Mouse (Mus musculus) mouse trophoblast stem cell (cell line): ENCODE results near the gene Gtf2ird1.
"Not testable (repeated sequence)": the region's sequence is repeated elsewhere in the genome, so short reads cannot be mapped to it uniquely, and the experiment has no call there.

Source experiments
- in situ Hi-C, 2 experiments: fragments of 300-500 bp; cut with MseI, MboI; formaldehyde crosslinking; loops; 2 replicates in 1 of 2; 3 replicates in 1 of 2; pipeline ENCODE4 v1.15.1; 2025

The Gtf2ird1 gene

GRCm38 (mm10) chr5:134410307-134410836, 46.1 kb downstream of the Gtf2ird1 start:
- in situ Hi-C loops: no loop called here

GRCm38 (mm10) chr5:134409606-134410306, 46.8 kb downstream of the Gtf2ird1 start:
- in situ Hi-C loops: no loop called here

- in situ Hi-C loops: no loop called here
Observed at GRCm38 (mm10) chr5:134408119-134408518, 48.4 kb downstream of the Gtf2ird1 start.

- in situ Hi-C loops: no loop called here
Observed at GRCm38 (mm10) chr5:134401841-134402240, 54.7 kb downstream of the Gtf2ird1 start.

- in situ Hi-C loops: loop anchor here in 1 of 2 experiments (5.0 kb wide), 1 partner anchor 1025 kb away; no protein-coding TSS in a partner anchor
Observed at GRCm38 (mm10) chr5:134397434-134398163, 58.9 kb downstream of the Gtf2ird1 start.

GRCm38 (mm10) chr5:134396519-134396918, 60.0 kb downstream of the Gtf2ird1 start:
- in situ Hi-C loops: loop anchor here in 1 of 2 experiments (5.0 kb wide), 1 partner anchor 1026 kb away; no protein-coding TSS in a partner anchor

GRCm38 (mm10) chr5:134394624-134395023, 61.9 kb downstream of the Gtf2ird1 start:
- in situ Hi-C loops: loop anchor here in 1 of 2 experiments (5.0 kb wide), 1 partner anchor 1028 kb away; no protein-coding TSS in a partner anchor

GRCm38 (mm10) chr5:134393624-134394023, 62.9 kb downstream of the Gtf2ird1 start:
- in situ Hi-C loops: no loop called here

GRCm38 (mm10) chr5:134385106-134385505, 71.4 kb downstream of the Gtf2ird1 start:
- in situ Hi-C loops: no loop called here

- in situ Hi-C loops: no loop called here
Observed at GRCm38 (mm10) chr5:134375256-134375655, 81.3 kb downstream of the Gtf2ird1 start.

- in situ Hi-C loops: loop anchor here in 1 of 2 experiments (5.0 kb wide), 1 partner anchor 98 kb away; no protein-coding TSS in a partner anchor
Observed at GRCm38 (mm10) chr5:134374546-134374945, 82.0 kb downstream of the Gtf2ird1 start.

- in situ Hi-C loops: loop anchor here in 1 of 2 experiments (5.0 kb wide), 1 partner anchor 98 kb away; no protein-coding TSS in a partner anchor
Observed at GRCm38 (mm10) chr5:134373912-134374488, 82.5 kb downstream of the Gtf2ird1 start.

GRCm38 (mm10) chr5:134372926-134373658, 83.4 kb downstream of the Gtf2ird1 start:
- in situ Hi-C loops: loop anchor here in 1 of 2 experiments (5.0 kb wide), 1 partner anchor 99 kb away; no protein-coding TSS in a partner anchor

- in situ Hi-C loops: loop anchor here in 1 of 2 experiments (5.0 kb wide), 1 partner anchor 101 kb away; no protein-coding TSS in a partner anchor
Observed at GRCm38 (mm10) chr5:134371511-134372289, 84.8 kb downstream of the Gtf2ird1 start.

GRCm38 (mm10) chr5:134370831-134371230, 85.7 kb downstream of the Gtf2ird1 start:
- in situ Hi-C loops: loop anchor here in 1 of 2 experiments (5.0 kb wide), 1 partner anchor 101 kb away; no protein-coding TSS in a partner anchor

GRCm38 (mm10) chr5:134359101-134359500, 97.4 kb downstream of the Gtf2ird1 start:
- in situ Hi-C loops: no loop called here

GRCm38 (mm10) chr5:134355372-134355771, 101.1 kb downstream of the Gtf2ird1 start:
- in situ Hi-C loops: not testable (repeated sequence)

- in situ Hi-C loops: no loop called here
Observed at GRCm38 (mm10) chr5:134353117-134353516, 103.4 kb downstream of the Gtf2ird1 start.

GRCm38 (mm10) chr5:134352527-134353001, 104.0 kb downstream of the Gtf2ird1 start:
- in situ Hi-C loops: no loop called here

- in situ Hi-C loops: no loop called here
Observed at GRCm38 (mm10) chr5:134350660-134351059, 105.9 kb downstream of the Gtf2ird1 start.
